Mouse (Mus musculus) retina, adult 2 months (tissue): ENCODE results near the gene Prpf4b.
"Not testable (repeated sequence)": the region's sequence is repeated elsewhere in the genome, so short reads cannot be mapped to it uniquely, and the experiment has no call there.

ENCODE experiments used
- DNase-seq: peaks from one replicate; pipeline ENCODE4 v3.0.0-alpha.2; 2012; ENCODE audit warnings: low read depth, low spot score

The Prpf4b gene

DNA sequence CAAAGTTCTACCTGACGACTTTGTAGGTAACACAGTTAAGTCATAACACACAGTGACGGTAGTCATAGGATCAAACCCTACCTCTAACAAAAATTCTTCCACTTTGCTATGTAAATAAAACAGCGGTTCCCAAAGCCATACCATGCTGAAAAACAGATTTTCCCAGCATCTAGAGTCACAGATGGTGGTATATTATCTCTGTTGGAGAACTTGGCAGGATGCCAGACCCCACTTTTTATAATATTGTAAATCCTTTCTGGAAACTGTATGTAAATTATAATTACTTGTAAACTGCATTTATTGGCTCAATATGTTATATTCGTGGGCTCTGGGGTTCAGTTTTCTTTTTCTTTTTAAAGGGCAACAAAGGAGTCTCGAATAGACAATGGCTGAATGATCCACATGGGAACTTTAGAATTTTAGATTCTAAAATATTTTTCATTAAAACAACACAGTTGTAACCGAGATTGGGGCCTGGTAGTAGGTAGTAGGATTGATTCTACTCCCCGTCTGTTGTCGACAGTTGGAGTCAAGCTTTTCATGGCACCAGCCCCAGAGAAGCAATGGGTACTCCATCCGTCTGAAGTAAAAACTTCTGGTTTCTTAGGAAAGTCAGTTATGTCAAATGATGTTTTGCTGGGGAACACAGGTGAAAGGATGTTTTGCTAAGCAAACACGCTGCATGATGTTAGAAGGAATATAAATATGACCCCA, 60.0 kb downstream of the Prpf4b start:
- DNase-seq = no peak

DNA sequence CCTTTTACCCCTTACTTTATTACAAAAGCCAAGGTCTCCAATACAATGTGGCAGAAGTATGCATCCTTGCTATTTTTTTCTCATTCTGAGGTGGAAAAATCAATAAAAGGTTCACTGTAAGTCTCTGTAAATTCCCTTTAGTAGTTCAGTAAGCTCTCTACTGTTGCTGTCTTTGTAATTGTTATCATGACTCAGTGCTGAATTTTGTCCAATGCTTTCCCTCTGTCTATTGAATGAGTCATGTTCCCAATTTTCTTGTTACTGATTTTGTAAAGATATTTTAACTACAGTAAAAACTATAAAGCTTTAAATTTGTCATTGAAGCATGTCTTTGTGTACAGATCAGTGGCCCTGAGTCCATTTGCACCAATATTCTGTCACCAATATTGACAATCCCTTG, 67.3 kb downstream of the Prpf4b start:
- DNase-seq = no peak

DNA sequence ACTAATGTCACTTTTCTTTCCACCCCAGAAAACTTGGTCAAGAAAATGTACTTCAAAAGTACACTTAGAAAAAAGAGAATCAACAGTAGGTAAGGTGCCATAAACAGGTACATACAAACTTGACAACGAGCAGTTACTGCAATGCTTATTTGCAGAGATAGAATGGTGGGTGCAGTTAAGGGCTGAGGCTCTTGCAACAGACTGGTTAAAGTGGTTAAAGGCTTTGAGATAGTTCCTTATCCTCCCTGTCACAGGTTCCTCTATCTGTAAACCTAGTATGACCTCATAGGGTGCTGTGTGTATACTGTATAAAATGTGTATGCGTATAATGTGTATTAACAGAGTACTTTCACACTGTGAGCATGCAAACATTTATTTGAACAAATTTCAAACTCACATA, 76.3 kb downstream of the Prpf4b start:
- not testable (repeated sequence) for DNase-seq
